8 mouse cellular contexts compared by ENCODE assay signal in the genomic region with DNA sequence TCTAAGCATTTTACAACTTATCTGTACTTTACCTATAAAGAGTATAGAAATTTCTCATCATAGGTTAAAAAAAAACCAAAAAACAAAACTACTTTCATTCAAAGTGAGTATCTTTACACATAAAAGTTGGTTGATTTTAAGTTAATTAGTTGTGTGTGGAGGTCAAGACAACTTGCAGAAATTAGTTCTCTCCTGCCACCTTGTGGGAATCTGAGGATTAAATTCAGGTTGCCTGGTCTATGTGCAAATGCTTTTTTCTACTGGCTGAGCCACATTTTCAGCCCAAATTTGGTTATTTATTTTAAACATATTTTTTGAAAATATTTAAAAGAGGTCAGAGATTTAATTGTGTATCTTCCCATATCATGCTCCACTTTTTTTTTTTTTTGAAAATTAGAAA. TPM values are rescaled to one million over a fixed set of nuclear protein-coding genes. Genes with fewer than 3 reads are reported as not detected.
A peak's percentile ranks its signal among the peaks of the same experiment; 100 is the strongest.
DNase-seq lines count a peak whose midpoint lies in the region; ATAC-seq and TF ChIP-seq lines count a peak whose summit lies in the region.

No protein-coding gene starts in this region.

- ATAC-seq in hindbrain, embryonic 11.5 days (ENCODE audit: low FRiP score) = no peak
- no peak for ATAC-seq in hindbrain, embryonic 16.5 days

- TF ChIP-seq CTCF in spleen, adult 2 months (IDR thresholded peaks at IDR 0.05; ENCODE audit: extremely low read depth, insufficient read depth, insufficient read length, insufficient replicate concordance) = no peak

- no peak for TF ChIP-seq POLR2A in spleen, adult 2 months (IDR thresholded peaks at IDR 0.05; ENCODE audit: low read depth, low read length)

- H3K27ac ChIP-seq in hindbrain, embryonic 11.5 days (ENCODE audit: low read depth, low read length) = no peak overlapping the region
- H3K27ac ChIP-seq in hindbrain, embryonic 16.5 days (ENCODE audit: low read depth, low read length) = no peak overlapping the region
- no peak overlapping the region for H3K27ac ChIP-seq in spleen, adult 2 months (ENCODE audit: insufficient read depth, low read length)

- no peak overlapping the region for H3K9ac ChIP-seq in hindbrain, embryonic 11.5 days (ENCODE audit: low read depth, low read length)
- H3K9ac ChIP-seq in hindbrain, embryonic 16.5 days (ENCODE audit: low read depth, low read length) = no peak overlapping the region

- H3K4me3 ChIP-seq in hindbrain, embryonic 11.5 days (ENCODE audit: low read depth, low read length) = no peak overlapping the region
- no peak overlapping the region for H3K4me3 ChIP-seq in hindbrain, embryonic 16.5 days (ENCODE audit: low read length)
- H3K4me3 ChIP-seq in spleen, adult 2 months (ENCODE audit: extremely low read depth, insufficient read depth, insufficient read length) = no peak overlapping the region

- no peaks in the 10 kb centered on the region for H3K36me3 ChIP-seq in hindbrain, embryonic 11.5 days (ENCODE audit: control insufficient read depth, insufficient read depth, low read length)
- H3K36me3 ChIP-seq in hindbrain, embryonic 16.5 days (ENCODE audit: control insufficient read depth, insufficient read depth, low read length) = no peaks in the 10 kb centered on the region
- no peaks in the 10 kb centered on the region for H3K36me3 ChIP-seq in spleen, adult 2 months (ENCODE audit: control insufficient read depth, insufficient read depth, low read length)

- H3K9me3 ChIP-seq in hindbrain, embryonic 11.5 days (ENCODE audit: control insufficient read depth, low read length) = no peaks in the 10 kb centered on the region
- H3K9me3 ChIP-seq in hindbrain, embryonic 16.5 days (ENCODE audit: control insufficient read depth, low read length) = no peaks in the 10 kb centered on the region

- DNase-seq in hindbrain, embryonic 11.5 days (ENCODE audit: low spot score) = peak; percentile 19
- peak; percentile 4 to 15 for DNase-seq in spleen, adult 2 months (ENCODE audit: low read depth in 1 of 2, low spot score in 2 of 2)
- DNase-seq in spleen, adult 12 weeks (ENCODE audit: low spot score) = no peak
- peak; percentile 73 for DNase-seq in brain, adult 2 months (ENCODE audit: low read depth, low spot score)
- peak; percentile 59 for DNase-seq in lung, postnatal 36 days
- no peak for DNase-seq in urinary bladder, adult 18-20 months (ENCODE audit: low spot score in 2 of 2)
- DNase-seq in cerebellum, adult 9-11 months = no peak

- no peaks in the 10 kb centered on the region for H3K4me1 ChIP-seq in hindbrain, embryonic 11.5 days (replicated peaks; ENCODE audit: control insufficient read depth, insufficient read depth, low read length)
- H3K4me1 ChIP-seq in hindbrain, embryonic 16.5 days (ENCODE audit: control insufficient read depth, insufficient read depth, low read depth, low read length) = no peaks in the 10 kb centered on the region
- peaks cover 2% of the 10 kb centered on the region; the same call in 1 of the 2 replicates for H3K4me1 ChIP-seq in spleen, adult 2 months (ENCODE audit: control insufficient read depth, insufficient read depth, insufficient read length)

- no peaks in the 10 kb centered on the region for H3K27me3 ChIP-seq in hindbrain, embryonic 11.5 days (ENCODE audit: control insufficient read depth, insufficient read depth, low read length)
- no peaks in the 10 kb centered on the region for H3K27me3 ChIP-seq in hindbrain, embryonic 16.5 days (replicated peaks; ENCODE audit: control insufficient read depth, insufficient read depth, low read length)
- H3K27me3 ChIP-seq in spleen, adult 2 months (ENCODE audit: control insufficient read depth, insufficient read depth, low read length) = no peaks in the 10 kb centered on the region

- no peak overlapping the region for H3K4me2 ChIP-seq in hindbrain, embryonic 11.5 days (replicated peaks; ENCODE audit: low read depth, low read length)
- H3K4me2 ChIP-seq in hindbrain, embryonic 16.5 days (ENCODE audit: low read length) = no peak overlapping the region

RNA-seq across cellular contexts. Expression of a gene that starts 35.6 kb away (rescaled TPM):
- polyA plus RNA-seq in hindbrain, embryonic 11.5 days (2014; fragmentation: Nextera tagmentation; extraction: Ambion mirVana) = 33.2 and 37.7 TPM in 2 replicates
- 52.4 and 57.7 TPM in 2 replicates for polyA plus RNA-seq in hindbrain, embryonic 16.5 days (2015; fragmentation: Nextera tagmentation; extraction: Ambion mirVana)
- polyA plus RNA-seq in spleen, adult 2 months (2012; rRNA removed) = 0.23 and 0.29 TPM in 2 replicates

Comparison
In these comparisons a context has a peak if more than half of its experiments do, and no peak if none do; other contexts are left out.
1. DNase-seq: peak in hindbrain, embryonic 11.5 days (single experiment), spleen, adult 2 months (2 of 2), brain, adult 2 months (single experiment) and lung, postnatal 36 days (single experiment); none in spleen, adult 12 weeks (single experiment), urinary bladder, adult 18-20 months (0 of 2) and cerebellum, adult 9-11 months (single experiment).
2. RNA of a gene that starts 35.6 kb away (polyA plus RNA-seq): 52.4 to 57.7 TPM in hindbrain, embryonic 16.5 days and 33.2 to 37.7 TPM in hindbrain, embryonic 11.5 days; 0.23 to 0.29 TPM in spleen, adult 2 months; every median in the first group is over 10 times any median in the second.